Mouse (Mus musculus): Measurements from ENCODE around the gene Rps6ka5. TPM values are rescaled to one million over a fixed set of nuclear protein-coding genes. Genes with fewer than 3 reads are reported as not detected.

Gene Rps6ka5
- polyA plus RNA-seq, 1 experiment from 2014 or later, result 5.2 TPM

DNA sequence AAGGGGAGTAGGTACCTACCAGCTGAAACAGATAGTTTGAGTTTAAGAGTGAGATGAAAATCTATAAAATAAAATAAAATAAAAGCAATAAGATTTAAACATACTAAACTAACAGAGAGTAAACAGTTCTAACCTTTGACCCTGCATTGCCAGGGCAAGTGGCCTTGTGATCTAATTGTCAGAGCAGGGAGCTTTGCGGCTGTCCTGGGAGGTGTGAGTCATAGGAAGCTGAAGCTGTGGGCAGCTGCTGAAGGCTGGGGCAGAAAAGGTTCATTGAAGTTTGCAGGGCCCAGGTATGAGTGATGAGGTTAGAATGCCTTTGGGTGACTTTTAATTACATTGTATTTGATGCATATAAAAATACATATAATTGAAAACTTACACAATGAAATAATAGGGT is 200.8 kb downstream of the Rps6ka5 start:
- no peak overlapping the region for H3K27ac ChIP-seq (replicated peaks; ENCODE audit: low read depth, low read length)
- peaks cover 5% of the 10 kb centered on the region for H3K4me1 ChIP-seq (ENCODE audit: control insufficient read depth, insufficient read depth, low read length)
- no peak overlapping the region for H3K4me3 ChIP-seq (ENCODE audit: low read depth, low read length)
- no peak for DNase-seq (ENCODE audit: low spot score)
- no peaks in the 10 kb centered on the region for H3K9me3 ChIP-seq (ENCODE audit: control insufficient read depth, low read length)
- no peaks in the 10 kb centered on the region for H3K36me3 ChIP-seq (ENCODE audit: control insufficient read depth, insufficient read depth, low read length)
- no peaks in the 10 kb centered on the region for H3K27me3 ChIP-seq (ENCODE audit: control insufficient read depth, insufficient read depth, low read length)
- WGBS, result 33% methylated on average over 1 of the region's 1 CpGs
- ATAC-seq (ENCODE audit: insufficient number of reproducible peaks, low FRiP score, low TSS enrichment, low read depth), result no peak
- no peak overlapping the region for H3K9ac ChIP-seq (ENCODE audit: low read length)
- no peak overlapping the region for H3K4me2 ChIP-seq (ENCODE audit: low read depth, severe bottlenecking)

DNA sequence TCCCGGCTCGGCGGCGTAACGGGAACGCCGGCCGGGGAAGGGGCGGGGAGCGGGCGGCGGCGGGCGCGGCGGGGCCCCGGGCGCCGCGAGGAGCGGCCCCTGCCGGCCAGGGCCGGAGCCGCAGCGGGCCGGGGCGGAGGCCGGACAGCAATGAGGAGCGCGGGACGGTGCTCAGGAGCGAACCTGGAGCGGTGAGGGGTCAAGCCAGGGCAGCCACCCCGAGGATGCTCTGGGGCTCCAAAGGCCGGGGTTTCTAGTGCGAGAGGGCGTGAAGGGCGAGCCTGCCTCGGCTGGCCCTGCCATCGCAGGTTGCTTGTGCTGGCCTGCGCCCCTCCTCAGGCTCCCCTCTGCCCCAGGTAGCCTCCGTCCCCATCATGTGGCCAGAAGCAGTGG is 206.0 kb downstream of the Rps6ka5 start, which contains the start of gene Ttc7b:
TSS of gene Ttc7b (minus strand) at position 33 of the 393 bp plus-strand sequence.
- DNase-seq (ENCODE audit: low spot score) (peak; percentile 66), ATAC-seq (ENCODE audit: insufficient number of reproducible peaks, low FRiP score, low TSS enrichment, low read depth) (peak; percentile 49; the same call in 1 of the 2 replicates)
- peak within 1 kb of the TSS; percentile 94 for H3K9ac ChIP-seq (ENCODE audit: low read length)
- WGBS, result 4% methylated on average over 27 of the region's 42 CpGs
- peak within 1 kb of the TSS; percentile 64 for H3K4me3 ChIP-seq (ENCODE audit: low read depth, low read length)
- no peaks in the 10 kb centered on the region for H3K36me3 ChIP-seq (ENCODE audit: control insufficient read depth, insufficient read depth, low read length)
- peaks cover 8% of the 10 kb centered on the region for H3K4me1 ChIP-seq (ENCODE audit: control insufficient read depth, insufficient read depth, low read length)
- peak within 1 kb of the TSS; percentile 72 for H3K4me2 ChIP-seq (ENCODE audit: low read depth, severe bottlenecking)
- peak within 1 kb of the TSS; percentile 56; the same call in 1 of the 2 replicates for H3K27ac ChIP-seq (replicated peaks; ENCODE audit: low read depth, low read length)
- H3K9me3 ChIP-seq (ENCODE audit: control insufficient read depth, low read length), result no peaks in the 10 kb centered on the region
- no peaks in the 10 kb centered on the region for H3K27me3 ChIP-seq (ENCODE audit: control insufficient read depth, insufficient read depth, low read length)

DNA sequence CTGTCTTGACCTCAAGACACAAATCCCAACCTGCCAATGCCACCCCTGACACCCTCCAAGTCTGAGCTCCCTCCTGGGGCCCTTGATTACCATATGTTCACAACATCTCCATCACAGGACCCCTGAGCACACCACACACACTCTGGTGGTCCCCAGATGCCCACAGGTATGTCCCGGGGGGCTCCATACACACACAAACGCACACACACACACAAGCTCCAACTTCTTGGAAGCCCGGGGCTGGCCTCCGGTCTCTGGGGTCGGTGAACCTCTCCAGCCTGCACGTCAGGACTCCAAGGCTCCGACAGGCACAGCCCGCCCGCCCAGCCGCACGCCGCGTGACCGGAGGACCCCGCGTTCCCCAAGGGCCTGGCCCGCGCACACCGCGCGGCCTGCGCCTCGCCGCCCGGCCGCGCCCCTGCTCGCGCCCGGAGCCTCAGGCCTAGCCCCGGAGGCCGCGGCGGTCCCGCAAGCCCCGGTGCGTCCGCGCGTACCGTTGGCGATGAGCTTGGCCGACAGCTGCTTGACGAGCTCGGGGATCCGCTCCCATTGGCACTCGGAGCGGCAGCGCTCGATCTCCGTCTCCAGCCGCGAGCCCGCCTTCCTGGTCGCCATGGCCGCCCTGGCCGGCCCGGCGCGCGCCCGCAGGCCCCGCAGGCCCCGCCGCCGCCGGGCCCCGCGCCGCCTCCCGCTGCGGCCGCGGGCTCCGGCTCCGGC is 206.5 kb downstream of the Rps6ka5 start:
- under 1% methylated on average over 63 of the region's 76 CpGs for WGBS
- Histone ChIP-seq H3K27me3 (ENCODE audit: control insufficient read depth, insufficient read depth, low read length) (no peaks in the 10 kb centered on the region), H3K36me3 (ENCODE audit: control insufficient read depth, insufficient read depth, low read length) (no peaks in the 10 kb centered on the region), H3K9ac (ENCODE audit: low read length) (peak overlapping the region; percentile 94), H3K9me3 (ENCODE audit: control insufficient read depth, low read length) (no peaks in the 10 kb centered on the region), H3K4me2 (ENCODE audit: low read depth, severe bottlenecking) (peak overlapping the region; percentile 72), H3K27ac (replicated peaks; ENCODE audit: low read depth, low read length) (peak overlapping the region; percentile 56; the same call in 1 of the 2 replicates), H3K4me1 (ENCODE audit: control insufficient read depth, insufficient read depth, low read length) (peaks cover 8% of the 10 kb centered on the region), H3K4me3 (ENCODE audit: low read depth, low read length) (peak overlapping the region; percentile 64)
- peak; percentile 62; the same call in 1 of the 2 replicates for ATAC-seq (ENCODE audit: insufficient number of reproducible peaks, low FRiP score, low TSS enrichment, low read depth)
- DNase-seq (ENCODE audit: low spot score), result peak; percentile 73

DNA sequence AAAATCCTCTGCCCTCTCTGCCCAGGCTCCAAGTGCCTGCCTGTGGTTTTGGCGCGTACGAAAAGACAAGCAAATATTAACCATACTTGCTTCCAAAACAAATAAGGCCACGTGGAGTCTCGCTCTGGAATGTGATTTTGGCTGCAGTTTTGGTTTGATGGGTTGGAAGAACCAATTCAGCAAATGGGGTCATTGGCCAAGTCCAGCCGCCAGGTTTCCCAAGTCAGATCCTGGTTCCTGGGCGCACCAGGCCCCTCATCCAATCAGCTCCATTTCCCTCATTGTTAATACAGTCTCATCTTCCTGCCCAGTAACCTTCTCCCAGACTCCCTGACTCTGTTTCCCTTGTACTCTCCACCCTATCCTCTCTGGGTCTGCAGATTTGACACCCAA is 207.1 kb downstream of the Rps6ka5 start:
- Histone ChIP-seq H3K27me3 (ENCODE audit: control insufficient read depth, insufficient read depth, low read length) (no peaks in the 10 kb centered on the region), H3K4me1 (ENCODE audit: control insufficient read depth, insufficient read depth, low read length) (peaks cover 8% of the 10 kb centered on the region), H3K4me2 (ENCODE audit: low read depth, severe bottlenecking) (peak overlapping the region; percentile 72), H3K27ac (replicated peaks; ENCODE audit: low read depth, low read length) (no peak overlapping the region), H3K9ac (ENCODE audit: low read length) (peak overlapping the region; percentile 94), H3K9me3 (ENCODE audit: control insufficient read depth, low read length) (no peaks in the 10 kb centered on the region), H3K4me3 (ENCODE audit: low read depth, low read length) (peak overlapping the region; percentile 64), H3K36me3 (ENCODE audit: control insufficient read depth, insufficient read depth, low read length) (no peaks in the 10 kb centered on the region)
- peak; percentile 44 for DNase-seq (ENCODE audit: low spot score)
- ATAC-seq (ENCODE audit: insufficient number of reproducible peaks, low FRiP score, low TSS enrichment, low read depth), result no peak
- WGBS, result 68% methylated on average over 7 of the region's 7 CpGs

DNA sequence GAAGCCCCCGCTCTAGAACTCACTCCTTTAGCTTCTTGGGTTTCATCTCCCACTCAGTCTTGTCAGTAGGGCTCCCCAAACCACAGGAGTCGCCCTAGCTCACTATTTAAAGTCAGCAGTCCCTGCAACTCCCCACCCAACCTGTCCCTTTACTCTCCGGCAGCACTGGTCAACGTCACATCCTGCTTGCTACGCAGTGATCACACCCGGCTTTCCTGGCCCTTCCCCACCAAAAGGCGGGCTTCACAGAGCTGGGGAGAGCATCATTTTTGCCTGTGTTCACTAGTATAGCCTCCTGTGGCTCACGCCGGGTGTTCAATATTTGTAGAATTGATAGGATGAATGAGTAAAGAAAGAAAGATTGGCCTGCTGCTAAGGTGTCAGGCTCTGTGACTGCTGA is 209.4 kb downstream of the Rps6ka5 start:
- Histone ChIP-seq H3K9me3 (ENCODE audit: control insufficient read depth, low read length) (no peaks in the 10 kb centered on the region), H3K27me3 (ENCODE audit: control insufficient read depth, insufficient read depth, low read length) (no peaks in the 10 kb centered on the region), H3K4me1 (ENCODE audit: control insufficient read depth, insufficient read depth, low read length) (peaks cover 8% of the 10 kb centered on the region), H3K27ac (replicated peaks; ENCODE audit: low read depth, low read length) (no peak overlapping the region), H3K4me2 (ENCODE audit: low read depth, severe bottlenecking) (no peak overlapping the region), H3K4me3 (ENCODE audit: low read depth, low read length) (no peak overlapping the region), H3K9ac (ENCODE audit: low read length) (no peak overlapping the region), H3K36me3 (ENCODE audit: control insufficient read depth, insufficient read depth, low read length) (no peaks in the 10 kb centered on the region)
- DNase-seq (ENCODE audit: low spot score) (no peak), ATAC-seq (ENCODE audit: insufficient number of reproducible peaks, low FRiP score, low TSS enrichment, low read depth) (no peak)
- WGBS, result 85% methylated on average over 9 of the region's 9 CpGs

DNA sequence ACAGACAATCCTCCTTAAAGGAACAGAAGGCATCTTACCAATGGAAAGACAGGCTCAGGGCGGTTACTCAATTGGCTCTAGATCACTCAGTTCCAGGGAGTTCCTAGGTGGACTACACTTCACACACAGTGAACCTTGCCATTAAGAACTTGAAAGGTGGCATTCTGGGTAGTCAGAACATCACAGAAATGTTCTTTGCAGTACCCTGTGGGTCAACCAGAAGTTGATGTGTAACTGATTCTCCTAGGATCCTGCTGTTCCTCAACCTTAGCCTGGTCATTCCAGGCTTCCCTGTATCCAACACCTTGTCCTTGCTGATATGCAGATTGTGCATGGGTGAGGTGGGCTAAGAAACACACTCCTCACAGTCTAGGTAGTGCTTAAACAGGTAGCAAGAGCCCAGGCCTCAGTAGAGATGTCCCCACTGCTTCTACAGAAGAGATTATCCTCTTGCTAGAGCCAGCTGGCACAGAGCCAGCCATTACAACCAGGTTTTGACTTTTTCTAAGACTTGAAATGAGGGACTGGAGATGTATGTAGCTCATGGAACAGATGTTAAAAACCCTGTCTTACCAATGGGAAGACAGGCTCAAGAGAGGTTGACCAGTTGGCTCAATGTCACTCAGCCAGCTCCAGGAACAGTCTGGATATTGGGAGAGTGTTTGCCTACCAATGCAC is 210.5 kb downstream of the Rps6ka5 start:
- H3K4me2 ChIP-seq (ENCODE audit: low read depth, severe bottlenecking), result no peak overlapping the region
- 96% methylated on average over 1 of the region's 1 CpGs for WGBS
- no peaks in the 10 kb centered on the region for H3K36me3 ChIP-seq (ENCODE audit: control insufficient read depth, insufficient read depth, low read length)
- no peaks in the 10 kb centered on the region for H3K27me3 ChIP-seq (ENCODE audit: control insufficient read depth, insufficient read depth, low read length)
- H3K9me3 ChIP-seq (ENCODE audit: control insufficient read depth, low read length), result no peaks in the 10 kb centered on the region
- DNase-seq (ENCODE audit: low spot score), result no peak
- no peak overlapping the region for H3K9ac ChIP-seq (ENCODE audit: low read length)
- no peak for ATAC-seq (ENCODE audit: insufficient number of reproducible peaks, low FRiP score, low TSS enrichment, low read depth)
- H3K4me3 ChIP-seq (ENCODE audit: low read depth, low read length), result no peak overlapping the region
- H3K27ac ChIP-seq (replicated peaks; ENCODE audit: low read depth, low read length), result no peak overlapping the region
- peaks cover 8% of the 10 kb centered on the region for H3K4me1 ChIP-seq (ENCODE audit: control insufficient read depth, insufficient read depth, low read length)

DNA sequence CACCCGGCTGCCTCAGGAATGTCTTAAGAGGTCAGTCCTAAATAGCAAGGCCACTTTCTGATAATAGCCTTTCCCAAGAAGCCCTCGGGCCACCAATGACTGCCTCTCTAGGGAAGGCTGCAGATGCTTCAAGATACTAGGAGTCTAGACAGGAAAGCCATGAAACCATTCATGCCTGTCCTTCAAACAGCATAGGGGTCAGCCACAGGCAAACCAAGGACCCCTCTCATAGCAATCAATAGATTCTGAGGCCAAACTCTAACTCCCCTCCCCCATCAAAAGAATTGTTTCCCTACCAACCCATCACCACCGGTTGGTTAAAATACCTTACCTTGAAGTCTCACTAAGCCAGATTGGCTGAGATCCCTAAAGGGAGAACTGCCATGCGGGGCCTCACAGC is 211.3 kb downstream of the Rps6ka5 start:
- 89% methylated on average over 4 of the region's 4 CpGs for WGBS
- Histone ChIP-seq H3K36me3 (ENCODE audit: control insufficient read depth, insufficient read depth, low read length) (peaks cover 2% of the 10 kb centered on the region; the same call in 1 of the 2 replicates), H3K4me1 (ENCODE audit: control insufficient read depth, insufficient read depth, low read length) (peaks cover 8% of the 10 kb centered on the region), H3K9ac (ENCODE audit: low read length) (no peak overlapping the region), H3K4me2 (ENCODE audit: low read depth, severe bottlenecking) (no peak overlapping the region), H3K27me3 (ENCODE audit: control insufficient read depth, insufficient read depth, low read length) (no peaks in the 10 kb centered on the region), H3K4me3 (ENCODE audit: low read depth, low read length) (no peak overlapping the region), H3K27ac (replicated peaks; ENCODE audit: low read depth, low read length) (no peak overlapping the region), H3K9me3 (ENCODE audit: control insufficient read depth, low read length) (no peaks in the 10 kb centered on the region)
- ATAC-seq (ENCODE audit: insufficient number of reproducible peaks, low FRiP score, low TSS enrichment, low read depth) (no peak), DNase-seq (ENCODE audit: low spot score) (no peak)

DNA sequence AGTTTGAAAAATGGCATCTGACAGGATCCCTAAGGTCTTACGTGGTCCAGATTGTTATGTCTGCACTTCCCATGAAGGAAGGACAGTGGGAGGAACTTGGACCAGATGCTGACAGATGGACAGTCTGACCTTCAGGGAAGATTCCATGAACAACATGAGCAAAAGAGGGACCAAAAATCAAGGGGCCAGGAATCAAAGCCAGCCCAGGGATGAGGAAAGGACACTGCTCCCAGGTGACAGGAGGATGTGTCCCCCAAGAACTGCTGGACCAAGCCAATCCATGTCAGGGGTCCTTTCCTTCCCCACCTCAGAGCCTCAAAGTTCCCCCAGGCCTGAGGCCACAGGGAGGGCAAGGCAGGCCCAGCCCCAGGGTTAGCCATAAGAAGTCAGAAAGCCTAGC is 212.2 kb downstream of the Rps6ka5 start:
- H3K4me2 ChIP-seq (ENCODE audit: low read depth, severe bottlenecking), result no peak overlapping the region
- no peak overlapping the region for H3K27ac ChIP-seq (replicated peaks; ENCODE audit: low read depth, low read length)
- H3K36me3 ChIP-seq (ENCODE audit: control insufficient read depth, insufficient read depth, low read length), result peaks cover 2% of the 10 kb centered on the region; the same call in 1 of the 2 replicates
- DNase-seq (ENCODE audit: low spot score), result no peak
- H3K9ac ChIP-seq (ENCODE audit: low read length), result no peak overlapping the region
- no peaks in the 10 kb centered on the region for H3K27me3 ChIP-seq (ENCODE audit: control insufficient read depth, insufficient read depth, low read length)
- ATAC-seq (ENCODE audit: insufficient number of reproducible peaks, low FRiP score, low TSS enrichment, low read depth), result no peak
- H3K4me3 ChIP-seq (ENCODE audit: low read depth, low read length), result no peak overlapping the region
- WGBS, result 75% methylated on average over 1 of the region's 1 CpGs
- no peaks in the 10 kb centered on the region for H3K9me3 ChIP-seq (ENCODE audit: control insufficient read depth, low read length)
- H3K4me1 ChIP-seq (ENCODE audit: control insufficient read depth, insufficient read depth, low read length), result peaks cover 4% of the 10 kb centered on the region
